Mouse (Mus musculus) MEL (cell line): ENCODE data around the gene Adamts16. TPM values are rescaled to one million over a fixed set of nuclear protein-coding genes. Genes with fewer than 3 reads are reported as not detected.

Source experiments
- DNase-seq: peaks from one replicate; pipeline ENCODE4 v3.0.0; 2011; ENCODE audit warnings: low read depth, low spot score
- H3K27ac ChIP-seq: 2 replicates; pipeline ENCODE4 v1.5.1; 2012; ENCODE audit warnings: low read depth, mild to moderate bottlenecking, control low read depth, low read length, moderate library complexity; ENCODE audit not compliant: control insufficient read depth
- H3K27me3 ChIP-seq, 2 experiments: fragments of 150-350 bp in 1 of 2; sonication (generic) in 1 of 2; 2 replicates each; pipeline ENCODE4 v1.6.1; 2012; ENCODE audit warnings: low read length in 2 of 2, mild to moderate bottlenecking in 2 of 2, improper control_type of control experiment in 1 of 2, moderate library complexity in 1 of 2; ENCODE audit not compliant: insufficient read depth in 2 of 2, control insufficient read depth in 1 of 2
- H3K36me3 ChIP-seq, 2 experiments: 2 replicates each; pipeline ENCODE4 v1.6.1; 2012 to 2014; ENCODE audit warnings: low read length in 2 of 2, improper control_type of control experiment in 1 of 2, inconsistent platforms in 1 of 2, mild to moderate bottlenecking in 1 of 2; ENCODE audit not compliant: insufficient read depth in 2 of 2, control insufficient read depth in 1 of 2
- H3K4me1 ChIP-seq, 2 experiments: fragments of 150-350 bp in 1 of 2; sonication (generic) in 1 of 2; 2 replicates each; pipeline ENCODE4 v1.6.1; 2012; ENCODE audit warnings: low read length in 2 of 2, improper control_type of control experiment in 1 of 2, mild to moderate bottlenecking in 1 of 2; ENCODE audit not compliant: insufficient read depth in 2 of 2, control insufficient read depth in 1 of 2
- H3K4me3 ChIP-seq, 2 experiments: fragments of 150-350 bp in 1 of 2; sonication (generic) in 1 of 2; 2 replicates each; pipeline ENCODE4 v1.5.1; 2012; ENCODE audit warnings: low read depth in 2 of 2, low read length in 2 of 2, mild to moderate bottlenecking in 2 of 2, moderate library complexity in 2 of 2, control low read depth in 1 of 2, improper control_type of control experiment in 1 of 2; ENCODE audit not compliant: control insufficient read depth in 1 of 2, insufficient read depth in 1 of 2
- H3K79me2 ChIP-seq: 2 replicates; pipeline ENCODE4 v1.6.1; 2012; ENCODE audit warnings: mild to moderate bottlenecking, low read length, moderate library complexity; ENCODE audit not compliant: control insufficient read depth, poor library complexity, insufficient read depth
- H3K9ac ChIP-seq: 2 replicates; pipeline ENCODE4 v1.6.1; 2012; ENCODE audit warnings: low read depth, mild to moderate bottlenecking, control low read depth, low read length, moderate library complexity; ENCODE audit not compliant: control insufficient read depth, poor library complexity, severe bottlenecking
- H3K9me3 ChIP-seq: fragments of 150-350 bp; sonication (generic); replicated peaks from 2 replicates; pipeline ENCODE4 v1.6.1; 2012; ENCODE audit warnings: mild to moderate bottlenecking, low read length, improper control_type of control experiment, moderate library complexity; ENCODE audit not compliant: insufficient read depth
- BHLHE40 ChIP-seq: IDR thresholded peaks from 2 replicates; pipeline ENCODE4 v1.6.1; 2012; ENCODE audit warnings: low read depth, mild to moderate bottlenecking, inconsistent platforms, low read length, improper control_type of control experiment, borderline replicate concordance
- CTCF ChIP-seq, 3 experiments: IDR thresholded peaks in 2 of 3; conservative IDR thresholded peaks in 1 of 3; 2 replicates each; pipeline ENCODE4 v1.5.1; 2011 to 2012; ENCODE audit warnings: low read length in 3 of 3, low read depth in 2 of 3, mild to moderate bottlenecking in 2 of 3, improper control_type of control experiment in 1 of 3, inconsistent platforms in 1 of 3, mixed read lengths in 1 of 3, moderate library complexity in 1 of 3; ENCODE audit not compliant: control insufficient read depth in 1 of 3, insufficient read depth in 1 of 3, poor library complexity in 1 of 3, severe bottlenecking in 1 of 3
- ETS1 ChIP-seq: IDR thresholded peaks from 2 replicates; pipeline ENCODE4 v1.6.1; 2012; ENCODE audit warnings: low read depth, mild to moderate bottlenecking, inconsistent platforms, low read length, improper control_type of control experiment, moderate library complexity
- GABPA ChIP-seq: IDR thresholded peaks from 2 replicates; pipeline ENCODE4 v1.6.1; 2012; ENCODE audit warnings: low read depth, mild to moderate bottlenecking, inconsistent platforms, low read length, improper control_type of control experiment, moderate library complexity
- GATA1 ChIP-seq: IDR thresholded peaks from 2 replicates; pipeline ENCODE4 v1.6.1; 2011; ENCODE audit warnings: low read depth, low read length, improper control_type of control experiment
- JUND ChIP-seq: IDR thresholded peaks from 2 replicates; pipeline ENCODE4 v1.6.1; 2011; ENCODE audit warnings: low read depth, mild to moderate bottlenecking, improper control_type of control experiment, low read length
- KAT2A ChIP-seq: conservative IDR thresholded peaks from 2 replicates; pipeline ENCODE4 v1.6.1; 2012; ENCODE audit warnings: low read depth, low read length, improper control_type of control experiment, inconsistent platforms
- MAZ ChIP-seq: IDR thresholded peaks from 2 replicates; pipeline ENCODE4 v1.6.1; 2012; ENCODE audit warnings: low read depth, mild to moderate bottlenecking, inconsistent platforms, low read length, improper control_type of control experiment
- MEF2A ChIP-seq: IDR thresholded peaks from 2 replicates; pipeline ENCODE4 v1.6.1; 2014; ENCODE audit warnings: low read depth, mild to moderate bottlenecking, inconsistent platforms, low read length, improper control_type of control experiment; ENCODE audit not compliant: poor library complexity, insufficient replicate concordance, severe bottlenecking; ENCODE audit errors: extremely low read depth
- MXI1 ChIP-seq: IDR thresholded peaks from 2 replicates; pipeline ENCODE4 v1.6.1; 2011; ENCODE audit warnings: mild to moderate bottlenecking, low read depth, low read length, improper control_type of control experiment
- MYB ChIP-seq: IDR thresholded peaks from 2 replicates; pipeline ENCODE4 v1.6.1; 2011; ENCODE audit warnings: mild to moderate bottlenecking, low read depth, low read length, improper control_type of control experiment
- NELFE ChIP-seq: IDR thresholded peaks from 2 replicates; pipeline ENCODE4 v1.6.1; 2011; ENCODE audit warnings: low read depth, low read length, improper control_type of control experiment
- NRF1 ChIP-seq: IDR thresholded peaks from 2 replicates; pipeline ENCODE4 v1.6.1; 2014; ENCODE audit warnings: low read depth, mild to moderate bottlenecking, inconsistent platforms, low read length, improper control_type of control experiment, moderate library complexity; ENCODE audit not compliant: poor library complexity, insufficient read depth, severe bottlenecking
- RCOR1 ChIP-seq: IDR thresholded peaks from 2 replicates; pipeline ENCODE4 v1.6.1; 2012; ENCODE audit warnings: low read depth, mild to moderate bottlenecking, inconsistent platforms, low read length, improper control_type of control experiment
- TAL1 ChIP-seq: IDR thresholded peaks from 2 replicates; pipeline ENCODE4 v1.6.1; 2012; ENCODE audit warnings: mild to moderate bottlenecking, inconsistent platforms, low read length, moderate library complexity, mixed read lengths
- TBP ChIP-seq: IDR thresholded peaks from 2 replicates; pipeline ENCODE4 v1.8.0; 2011; ENCODE audit warnings: low read depth, low read length, improper control_type of control experiment
- USF2 ChIP-seq, 2 experiments: IDR thresholded peaks; 2 replicates each; pipeline ENCODE4 v1.6.1; 2011 to 2012; ENCODE audit warnings: improper control_type of control experiment in 2 of 2, low read length in 2 of 2, borderline replicate concordance in 1 of 2, inconsistent platforms in 1 of 2, low read depth in 1 of 2, mild to moderate bottlenecking in 1 of 2; ENCODE audit not compliant: insufficient read depth in 1 of 2
- ZMIZ1 ChIP-seq: IDR thresholded peaks from 2 replicates; pipeline ENCODE4 v1.6.1; 2012; ENCODE audit warnings: low read depth, mild to moderate bottlenecking, inconsistent platforms, low read length, improper control_type of control experiment, moderate library complexity
- polyA plus RNA-seq, 2 experiments: library from polyadenylated mRNA; stranded (reverse) in 1 of 2; unstranded in 1 of 2; fragments of >175 nt in 1 of 2; fragments of >200 nt in 1 of 2; gene quantifications; 2 replicates each; pipeline versions ENCODE4 v1.2.1 to v1.2.4; 2012; ENCODE audit warnings: low replicate concordance in 2 of 2, low read depth in 1 of 2; ENCODE audit not compliant: insufficient read length in 2 of 2, insufficient read depth in 1 of 2, missing spikeins in 1 of 2
- total RNA-seq: library from RNA; depleted of rRNA; stranded (reverse); fragments of 300-350 nt; gene quantifications from 2 replicates; pipeline ENCODE4 v1.2.3, GENCODE M21; 2012

Gene Adamts16
- total and polyA plus RNA-seq, 3 experiments, result not detected

- Histone ChIP-seq H3K27me3 (no peaks in the 10 kb centered on the region), H3K4me3 (no peak overlapping the region), H3K79me2 (no peaks in the 10 kb centered on the region), H3K9me3 (no peaks in the 10 kb centered on the region), H3K9ac (no peak overlapping the region), H3K4me1 (no peaks in the 10 kb centered on the region), H3K27ac (no peak overlapping the region), H3K36me3 (no peaks in the 10 kb centered on the region)
- DNase-seq, result no peak
- TF ChIP-seq MAZ (no peak), MEF2A (no peak), CTCF (IDR thresholded peaks at IDR 0.05 in 2 of 3, conservative IDR thresholded peaks at IDR 0.05 in 1 of 3; ENCODE audit: control insufficient read depth in 1 of 3, insufficient read depth in 1 of 3, low read depth in 2 of 3, low read length in 3 of 3, poor library complexity in 1 of 3, severe bottlenecking in 1 of 3) (no peak), GATA1 (no peak), TAL1 (no peak), MYB (no peak), GABPA (no peak), TBP (no peak), BHLHE40 (no peak), USF2 (IDR thresholded peaks at IDR 0.05; ENCODE audit: borderline replicate concordance in 1 of 2, insufficient read depth in 1 of 2, low read depth in 1 of 2, low read length in 2 of 2) (no peak), ETS1 (no peak)
Measured at GRCm38 (mm10) chr13:70761312-70761711, 80.3 kb downstream of the Adamts16 start.

GRCm38 (mm10) chr13:70760186-70760585, 81.4 kb downstream of the Adamts16 start:
- Histone ChIP-seq H3K36me3 (no peaks in the 10 kb centered on the region), H3K4me3 (no peak overlapping the region), H3K4me1 (no peaks in the 10 kb centered on the region)
- no peak for DNase-seq
- TF ChIP-seq NELFE (no peak), USF2 (IDR thresholded peaks at IDR 0.05; ENCODE audit: borderline replicate concordance in 1 of 2, insufficient read depth in 1 of 2, low read depth in 1 of 2, low read length in 2 of 2) (no peak), RCOR1 (no peak), MXI1 (no peak), ETS1 (no peak), MEF2A (no peak), NRF1 (no peak), ZMIZ1 (no peak), MYB (no peak), KAT2A (no peak), JUND (no peak)
- TF ChIP-seq, all 39 proteins: peak for 0
- H3K9ac ChIP-seq, result no peak overlapping the region
- H3K27me3 ChIP-seq, result no peaks in the 10 kb centered on the region
- H3K79me2 ChIP-seq, result no peaks in the 10 kb centered on the region
- H3K9me3 ChIP-seq, result no peaks in the 10 kb centered on the region
- no peak overlapping the region for H3K27ac ChIP-seq
